Mouse (Mus musculus) frontal cortex, postnatal 14 days (tissue): ENCODE measurements around the gene Adgrv1.
"Not testable (repeated sequence)": the region's sequence is repeated elsewhere in the genome, so short reads cannot be mapped to it uniquely, and the experiment has no call there.

Source experiments
- DNase-seq, 2 experiments: peaks; one replicate each; pipeline ENCODE4 v3.0.0; 2022; ENCODE audit warnings: low spot score in 2 of 2

The Adgrv1 gene

DNA sequence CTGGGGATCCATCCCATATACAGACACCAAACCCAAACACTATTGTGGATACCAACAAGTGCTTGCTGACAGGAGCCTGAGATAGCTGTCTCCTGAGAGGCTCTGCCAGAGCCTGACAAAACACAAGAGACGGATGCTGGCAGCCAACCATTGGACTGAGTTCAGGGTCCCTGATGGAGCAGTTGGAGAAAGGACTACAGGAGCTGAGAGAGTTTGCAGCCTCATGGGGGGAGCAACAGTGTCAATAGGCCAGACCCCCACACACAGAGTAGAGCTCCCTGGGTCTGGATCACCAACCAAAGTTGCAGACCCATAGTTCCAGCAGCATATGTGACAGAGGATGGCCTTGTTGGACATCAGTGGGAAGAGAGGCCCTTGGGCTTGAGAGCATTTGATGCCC lies 5.1 kb downstream of the Adgrv1 start:
- DNase-seq: not testable (repeated sequence)

DNA sequence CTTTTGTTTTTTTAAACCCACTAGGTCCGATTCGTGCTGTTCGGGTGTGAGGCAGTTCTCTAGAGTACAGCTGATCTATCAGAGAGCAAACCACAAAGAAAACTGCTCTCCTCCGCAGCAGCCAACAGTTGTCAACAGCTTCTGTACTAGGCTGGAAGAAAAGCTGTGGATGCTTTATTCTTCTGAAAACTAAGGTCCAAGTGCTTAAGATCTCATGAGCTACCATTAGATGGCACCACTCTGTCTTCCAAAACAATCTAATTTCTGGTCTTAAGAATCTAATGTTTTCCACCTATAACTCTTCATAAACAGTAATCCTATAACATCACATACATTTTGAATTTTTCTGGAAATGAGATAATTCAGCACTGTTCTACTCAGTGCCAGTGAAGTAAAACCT lies 22.6 kb downstream of the Adgrv1 start:
- no peak for DNase-seq

DNA sequence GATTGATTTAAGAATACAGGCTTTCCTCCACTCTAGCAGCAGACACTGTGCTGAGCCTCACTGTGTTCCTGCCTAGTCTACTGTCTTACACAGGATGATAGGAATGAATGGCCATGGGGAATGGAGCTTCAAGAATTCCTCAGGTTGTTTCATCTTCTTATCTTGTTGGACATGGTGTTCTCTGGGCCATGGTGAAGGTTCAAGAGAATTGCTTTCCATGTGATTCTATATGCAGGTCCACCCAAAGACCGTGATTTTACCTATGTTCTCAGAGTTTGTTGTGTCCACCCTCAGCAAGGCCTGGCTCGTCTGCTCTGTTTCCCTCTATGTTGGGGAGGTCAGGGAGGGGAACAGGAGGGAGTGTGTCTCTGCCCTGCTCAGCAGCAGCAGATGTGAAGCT lies 26.0 kb downstream of the Adgrv1 start:
- no peak for DNase-seq

DNA sequence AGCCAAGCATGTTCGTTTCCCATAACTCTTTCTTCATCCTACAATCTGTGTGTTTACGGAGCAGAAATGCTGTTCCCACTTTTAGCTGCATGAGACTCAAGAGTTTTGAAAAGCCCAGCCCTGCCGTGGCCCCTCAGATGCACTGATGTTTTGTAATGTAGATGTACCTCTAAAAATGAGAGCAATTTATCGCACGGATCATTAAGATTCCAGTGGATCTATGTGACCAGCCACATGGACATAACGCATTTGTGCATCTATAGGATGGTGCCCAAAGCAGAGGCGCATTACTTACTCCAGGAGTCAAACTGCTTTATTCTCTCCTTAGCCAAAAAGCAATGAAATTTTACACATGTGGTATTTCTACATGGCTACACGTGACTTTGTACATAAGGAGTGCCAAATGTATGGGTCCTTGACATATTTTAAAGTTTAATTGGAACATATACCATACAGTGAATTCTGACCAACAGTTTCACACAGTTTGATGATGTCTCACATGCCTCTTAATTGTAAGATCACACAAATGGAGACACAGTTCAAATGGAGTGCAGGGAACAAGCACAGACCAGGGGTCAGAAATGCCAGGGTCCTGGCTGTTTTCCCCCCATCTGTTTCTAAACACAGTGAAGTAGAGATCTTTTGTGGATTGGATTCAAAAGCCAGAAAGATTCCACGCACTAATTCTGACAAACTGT lies 35.9 kb downstream of the Adgrv1 start:
- DNase-seq: no peak

DNA sequence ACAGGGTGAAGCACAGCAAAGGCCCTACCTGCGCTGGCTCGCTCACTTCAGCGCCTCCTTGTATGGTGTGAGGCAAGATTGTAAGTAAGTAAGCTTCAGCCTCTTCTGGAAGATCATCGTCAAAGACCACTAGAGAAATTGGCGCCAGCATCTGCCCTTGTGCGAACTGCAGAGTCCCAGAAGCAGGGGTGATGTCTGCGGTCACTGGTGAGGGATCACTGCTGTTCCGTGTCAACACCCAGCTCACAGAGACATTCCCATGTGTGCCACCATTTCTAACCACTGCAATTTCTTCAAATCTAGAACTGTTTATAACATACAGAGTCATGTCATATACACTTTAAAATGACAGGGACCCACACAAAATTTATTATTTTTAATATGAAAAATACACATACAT lies 54.3 kb downstream of the Adgrv1 start:
- no peak for DNase-seq

DNA sequence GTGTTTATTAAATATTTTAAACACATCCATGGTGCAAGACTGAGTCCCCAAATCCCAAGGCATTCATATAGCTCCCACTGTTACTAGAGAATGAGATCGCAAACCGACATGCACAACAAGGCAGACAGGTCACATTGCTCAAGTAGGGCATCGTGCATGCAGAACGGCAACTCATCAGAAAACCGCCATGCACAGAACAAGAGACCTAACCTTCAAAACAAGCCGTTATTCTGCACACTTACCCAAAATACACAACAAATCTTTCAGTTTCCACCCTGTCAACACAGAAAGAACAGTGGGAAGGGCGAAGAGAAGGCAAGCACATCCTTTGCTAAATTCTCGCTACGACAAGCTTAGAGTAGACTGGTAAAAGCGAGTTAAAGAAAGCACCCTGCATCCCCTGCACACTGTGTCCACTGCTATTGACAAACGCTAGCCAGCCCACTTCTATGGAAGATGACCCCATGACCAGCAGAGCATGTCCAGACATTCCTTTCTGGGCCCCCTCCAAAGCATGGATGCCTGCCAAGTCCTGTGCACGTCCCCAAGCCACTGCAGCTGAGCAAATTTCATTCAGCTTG lies 62.6 kb downstream of the Adgrv1 start:
- no peak for DNase-seq

DNA sequence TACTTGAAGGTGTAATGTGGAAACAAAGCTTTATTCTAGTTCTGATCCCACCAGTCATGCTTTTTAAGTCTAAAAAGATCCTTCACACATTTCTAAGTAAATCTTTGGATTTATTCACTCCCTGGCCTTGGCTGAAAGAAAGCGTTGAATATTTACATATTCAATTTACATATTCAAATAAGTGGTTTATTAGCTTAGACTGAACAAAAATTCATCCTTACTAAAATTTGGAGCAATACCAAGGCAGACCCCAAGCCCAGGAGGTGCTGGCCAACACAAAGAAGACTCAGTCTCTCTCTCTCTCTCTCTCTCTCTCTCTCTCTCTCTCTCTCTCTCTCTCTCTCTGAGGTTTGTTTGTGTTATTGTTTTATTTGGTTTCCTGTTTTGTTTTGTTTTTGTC lies 82.9 kb downstream of the Adgrv1 start:
- no peak for DNase-seq

DNA sequence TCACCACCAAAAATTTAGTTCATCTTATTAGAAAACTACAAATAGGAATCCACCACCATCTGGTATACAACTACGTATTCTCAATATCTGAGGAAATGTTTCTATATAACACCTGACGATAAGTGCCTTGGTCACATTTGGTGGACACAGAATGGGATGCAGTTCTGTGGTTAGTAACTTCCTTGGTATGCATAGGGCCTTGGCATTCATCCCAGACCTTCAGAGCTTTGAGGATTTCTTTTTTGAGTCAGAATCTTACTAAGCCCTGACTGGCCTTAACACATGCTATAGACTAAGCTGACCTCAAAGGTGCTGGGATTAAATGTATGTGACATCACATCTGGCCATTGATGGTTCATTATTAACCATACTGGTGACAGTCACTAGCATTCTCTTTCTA lies 98.0 kb downstream of the Adgrv1 start:
- DNase-seq: no peak

DNA sequence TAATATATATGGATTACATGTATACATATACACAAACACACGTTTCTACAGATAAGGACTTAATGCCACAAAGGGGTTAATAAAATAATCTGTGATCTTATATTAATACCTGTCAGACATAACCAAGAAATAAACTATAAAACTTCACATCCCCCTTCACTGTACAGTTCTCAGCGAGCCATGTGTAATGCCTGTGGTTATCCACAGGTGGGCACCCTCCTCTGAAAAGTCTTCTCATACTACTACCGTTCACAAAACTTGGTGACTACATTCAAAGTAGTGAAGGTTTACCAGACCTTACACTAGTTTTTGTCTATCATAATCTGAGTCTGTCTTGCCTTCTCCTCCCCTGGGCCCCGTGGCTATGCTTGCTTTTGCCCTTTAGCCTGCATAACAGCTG lies 106.3 kb downstream of the Adgrv1 start:
- DNase-seq: no peak

DNA sequence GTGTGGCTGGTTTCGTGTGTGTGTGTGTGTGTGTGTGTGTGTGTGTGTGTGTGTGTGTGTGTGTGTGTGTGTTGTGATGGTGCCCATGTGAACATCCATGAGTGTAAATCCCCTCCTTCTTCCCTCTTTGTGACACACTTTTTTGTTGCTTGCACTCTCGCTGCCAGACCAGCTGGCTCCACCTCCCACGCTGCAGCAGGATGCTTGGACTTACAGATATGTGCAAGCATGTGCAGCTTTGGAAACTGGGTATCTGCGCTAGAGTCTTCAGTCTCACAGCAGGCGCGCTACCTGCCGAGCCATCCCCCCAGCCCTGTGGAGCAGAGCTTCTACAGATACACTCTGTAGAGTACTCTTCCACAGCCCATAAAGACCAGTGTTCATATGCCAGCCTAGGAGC lies 122.8 kb downstream of the Adgrv1 start:
- peak; percentile 8 to 10 for DNase-seq

DNA sequence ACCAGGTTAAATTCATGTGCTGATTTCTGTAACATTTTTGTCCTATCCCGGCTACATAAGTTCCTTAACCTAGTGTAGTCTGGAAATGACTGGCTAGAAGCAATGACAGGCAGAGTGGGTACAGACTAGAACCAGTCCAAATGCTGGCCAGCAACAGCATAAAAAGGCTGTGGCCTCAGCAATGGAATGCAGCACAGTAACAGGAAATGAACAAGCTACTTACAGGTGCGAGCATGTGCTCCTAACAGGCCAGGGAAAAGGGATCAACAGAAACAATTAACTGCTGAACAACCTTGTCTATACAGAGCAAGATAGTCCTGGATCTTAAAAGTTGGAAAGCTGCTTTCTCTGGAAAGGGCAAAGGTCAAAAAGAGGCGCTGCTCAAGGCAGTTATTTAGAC lies 135.9 kb downstream of the Adgrv1 start:
- DNase-seq: no peak

DNA sequence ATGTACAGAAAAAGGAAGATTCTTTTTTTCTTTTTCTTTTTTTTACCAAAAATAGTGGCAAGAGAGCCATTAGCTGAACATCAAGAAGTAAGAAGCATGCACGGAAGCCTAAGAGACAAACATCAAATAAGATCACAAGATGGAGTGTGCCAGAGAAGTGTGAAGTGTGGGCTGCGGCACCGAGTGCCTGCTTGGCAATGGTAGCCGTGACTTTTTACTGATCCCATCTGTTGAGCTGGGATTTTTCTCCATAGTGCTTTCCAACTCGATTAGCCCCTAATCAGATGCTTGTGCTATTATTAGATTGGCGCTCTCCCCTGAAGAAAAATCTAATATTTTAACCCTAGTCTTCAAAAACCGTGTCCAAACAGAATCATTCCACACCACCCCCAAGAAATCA lies 141.0 kb downstream of the Adgrv1 start:
- DNase-seq: no peak

DNA sequence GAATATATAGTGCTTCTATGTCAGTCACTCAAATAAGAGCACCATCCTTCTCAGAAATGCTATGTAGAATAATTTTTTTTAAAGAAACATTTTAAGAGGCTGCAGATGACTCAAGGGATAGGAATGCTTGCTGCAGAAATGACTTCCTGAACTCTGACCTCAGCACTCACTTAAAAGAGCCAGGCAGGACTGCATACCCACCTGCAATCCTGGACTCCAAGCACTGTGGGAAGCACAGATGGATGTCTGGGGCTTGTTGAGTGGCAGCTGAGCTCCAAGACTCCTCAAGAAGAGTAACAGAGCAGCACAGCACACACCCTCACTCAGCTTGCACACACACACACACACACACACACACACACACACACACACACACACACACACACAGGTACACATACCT lies 146.0 kb downstream of the Adgrv1 start:
- no peak for DNase-seq

DNA sequence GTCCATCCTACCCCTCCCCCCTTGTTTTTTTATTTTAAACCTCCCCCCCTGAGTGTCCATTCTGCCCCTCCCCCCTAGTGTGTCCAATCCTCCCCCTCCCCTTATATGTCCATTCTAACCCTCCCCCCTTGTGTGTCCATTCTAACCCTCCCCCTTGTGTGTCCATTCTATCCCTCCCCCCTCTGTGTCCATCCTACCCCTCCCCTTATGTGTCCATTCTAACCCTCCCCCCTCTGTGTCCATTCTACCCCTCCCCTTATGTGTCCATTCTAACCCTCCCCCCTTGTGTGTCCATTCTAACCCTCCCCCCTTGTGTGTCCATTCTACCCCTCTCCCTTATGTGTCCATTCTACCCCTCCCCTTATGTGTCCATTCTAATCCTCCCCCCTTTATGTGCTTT lies 159.2 kb downstream of the Adgrv1 start:
- no peak for DNase-seq

DNA sequence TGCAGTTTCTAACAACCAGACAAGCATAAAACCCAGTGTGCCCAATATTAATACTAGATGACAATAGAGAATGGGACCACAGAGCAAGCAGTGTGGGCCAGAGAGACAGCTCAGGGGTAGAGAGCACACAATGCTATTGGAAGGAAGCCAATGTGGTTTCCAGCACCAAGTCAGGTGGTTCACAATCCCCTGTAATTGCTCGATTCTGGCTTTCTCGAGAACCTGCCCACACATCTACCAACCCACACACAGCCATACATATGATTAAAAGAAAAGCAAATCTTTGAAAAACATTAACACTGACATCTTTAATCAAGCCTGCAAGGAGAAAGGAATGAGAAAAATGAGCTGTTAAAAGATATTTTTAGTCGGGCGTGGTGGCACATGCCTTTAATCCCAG lies 166.3 kb downstream of the Adgrv1 start:
- no peak for DNase-seq

DNA sequence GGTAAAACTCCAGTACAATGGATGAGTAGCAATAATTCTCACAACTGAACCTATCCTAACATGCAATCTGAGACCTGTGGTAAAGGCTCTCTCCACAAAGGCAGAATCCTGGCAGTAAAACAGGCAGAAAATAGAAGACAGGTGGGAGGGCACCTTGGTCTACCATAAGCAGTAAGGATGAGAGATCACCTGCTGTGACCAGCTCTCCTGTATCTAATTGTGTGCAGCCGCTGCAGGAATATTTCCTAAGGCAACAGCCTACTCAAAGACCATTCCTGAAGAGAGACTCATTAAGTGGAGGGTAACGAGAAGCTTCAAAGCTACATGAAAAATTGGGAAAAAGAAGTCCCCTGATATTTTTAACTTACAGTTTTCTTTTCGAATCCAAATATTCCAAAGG lies 167.2 kb downstream of the Adgrv1 start:
- no peak for DNase-seq

DNA sequence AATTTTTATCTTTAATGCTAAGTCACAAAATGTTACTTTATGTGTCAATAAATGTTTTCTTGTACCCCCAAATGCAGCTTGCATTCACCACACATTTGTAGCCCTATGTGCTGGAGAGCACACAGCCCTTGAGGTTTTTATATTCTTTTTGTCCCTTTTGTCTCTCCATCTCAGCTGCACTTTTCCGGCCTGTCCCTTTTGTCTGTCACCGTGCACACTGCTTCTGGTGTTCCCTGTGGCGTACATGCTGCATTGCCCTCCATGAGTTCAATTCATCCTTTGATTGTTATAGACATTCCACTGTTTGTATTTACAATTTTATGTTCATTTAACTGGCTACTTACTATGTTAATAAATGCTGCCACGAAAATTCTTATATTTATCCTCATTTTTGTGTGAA lies 183.3 kb downstream of the Adgrv1 start:
- DNase-seq: no peak

DNA sequence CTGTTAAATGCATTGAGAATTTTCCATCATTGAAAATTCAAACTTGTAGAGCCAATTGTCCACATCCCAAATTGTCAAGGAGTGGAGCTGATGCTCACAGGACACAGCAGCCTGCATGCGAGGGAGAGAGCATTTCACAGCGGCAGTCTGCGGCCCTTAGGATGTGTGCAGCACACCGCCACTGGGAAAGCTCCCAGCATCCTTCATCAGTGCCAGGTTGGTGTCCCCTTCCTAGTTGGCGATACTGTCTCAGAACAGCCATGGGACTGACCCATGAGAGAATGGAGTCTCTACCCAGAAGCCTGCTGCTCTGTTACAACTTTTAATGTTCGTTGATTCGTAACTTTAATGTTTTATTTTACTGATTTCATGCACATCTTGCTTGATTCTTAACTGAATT lies 183.8 kb downstream of the Adgrv1 start:
- no peak for DNase-seq

DNA sequence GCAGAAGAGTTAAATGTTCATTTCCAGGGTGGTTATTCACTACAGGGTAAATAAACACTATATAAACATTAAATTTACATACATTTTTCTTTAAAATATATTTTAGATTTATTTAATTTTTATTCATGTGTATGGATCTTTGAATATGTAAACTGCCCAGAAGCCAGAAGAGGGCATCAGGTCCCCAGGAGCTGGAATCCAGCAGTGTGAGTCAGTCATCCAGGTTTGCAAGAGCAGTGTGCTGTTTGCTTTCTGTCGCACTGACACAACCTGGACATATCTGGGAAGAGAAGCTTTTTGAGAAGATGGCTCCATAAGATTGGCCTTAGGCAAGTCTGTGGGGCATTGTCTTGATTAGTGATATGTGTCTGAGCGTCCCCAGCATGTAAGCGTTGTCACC lies 191.5 kb downstream of the Adgrv1 start:
- no peak for DNase-seq

DNA sequence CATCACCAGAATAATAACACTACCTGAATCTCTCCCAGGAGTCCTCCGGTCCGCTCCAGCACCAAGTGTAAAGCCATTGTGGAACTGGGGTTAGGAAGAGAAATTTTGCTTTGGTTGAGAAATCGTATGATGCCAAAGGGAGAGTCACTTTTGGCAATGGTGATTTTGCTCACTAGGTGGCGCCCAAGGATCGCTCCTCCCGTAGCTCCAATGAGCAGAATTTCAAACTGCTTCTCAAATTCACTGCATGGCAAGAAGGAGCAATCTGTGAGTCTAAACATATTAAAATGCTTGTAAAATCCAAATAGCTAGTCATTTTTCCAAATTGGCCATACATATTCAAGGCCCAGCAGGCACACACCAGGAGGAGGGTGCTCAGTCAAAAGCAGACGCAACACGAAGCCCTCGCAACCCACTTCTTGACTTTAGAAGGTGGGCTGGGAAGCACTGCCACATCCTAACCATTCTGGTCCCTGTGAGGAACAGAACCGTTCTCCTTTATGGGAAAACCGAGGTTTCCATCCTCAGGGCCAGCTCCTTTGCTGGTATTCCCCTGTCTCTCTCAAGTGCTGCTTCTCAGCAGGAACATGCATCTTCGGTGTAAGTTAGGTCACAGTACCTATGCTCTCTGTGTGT lies 193.4 kb downstream of the Adgrv1 start:
- peak; percentile 52 to 88 for DNase-seq

DNA sequence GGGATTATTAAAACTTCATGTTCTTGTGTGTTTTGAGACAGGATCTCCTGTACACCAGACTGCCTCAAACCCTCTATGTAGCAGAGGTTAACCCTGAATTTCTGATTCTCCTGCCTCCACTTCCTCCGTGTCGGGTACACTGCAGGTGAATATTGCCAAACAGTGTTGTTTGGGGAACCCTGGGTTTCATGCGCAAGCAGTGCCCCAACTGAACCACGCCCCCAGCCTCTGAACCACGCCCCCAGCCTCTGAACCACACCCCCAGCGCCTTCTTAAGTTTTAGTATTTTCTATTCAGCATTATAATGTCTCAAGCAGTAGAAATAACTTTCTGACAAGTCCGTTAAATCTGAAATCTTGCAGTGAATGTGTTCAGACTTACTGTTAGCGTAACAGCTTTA lies 195.9 kb downstream of the Adgrv1 start:
- no peak for DNase-seq

DNA sequence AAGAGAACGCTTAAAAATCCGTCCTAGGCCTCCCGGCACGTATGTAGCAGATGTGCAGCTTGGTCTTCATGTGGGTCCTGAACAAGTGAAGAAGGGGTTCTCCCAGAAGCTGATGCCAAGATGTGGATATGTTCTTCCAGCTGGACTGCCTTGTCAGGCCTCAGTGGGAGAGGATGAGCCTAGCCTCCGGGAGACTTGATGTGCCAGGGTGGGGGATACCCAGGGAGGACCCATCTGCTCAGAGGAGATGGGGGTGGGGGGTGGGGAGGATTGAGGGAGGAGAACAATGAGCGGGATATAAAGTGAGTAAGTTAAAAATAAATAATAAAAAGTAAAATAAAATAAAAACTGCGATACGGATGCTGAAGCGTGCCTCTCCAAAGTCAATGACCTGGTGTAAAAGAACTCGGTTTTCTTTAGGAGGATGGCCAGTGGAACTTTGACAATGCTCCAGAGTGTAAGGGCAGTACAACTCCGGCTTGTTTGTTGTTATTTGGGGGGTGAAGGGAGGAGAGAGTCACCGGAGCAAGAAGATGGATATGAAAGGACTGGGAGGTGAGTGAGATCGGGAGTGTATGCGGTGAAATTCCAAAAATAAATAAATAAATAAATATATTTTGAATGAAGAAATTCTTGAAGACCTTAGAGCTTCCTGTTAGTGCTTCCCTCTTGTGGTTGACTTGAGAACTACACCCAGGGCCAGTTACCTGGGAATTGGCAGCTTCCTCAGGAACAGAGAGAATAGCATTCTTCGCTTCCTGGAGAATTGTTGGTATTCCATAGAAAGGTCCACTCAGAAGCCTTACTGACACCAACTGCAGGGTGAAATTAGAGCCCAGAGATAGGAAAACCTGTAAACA lies 205.8 kb downstream of the Adgrv1 start:
- DNase-seq: peak in 1 of 2 experiments; percentile 50

DNA sequence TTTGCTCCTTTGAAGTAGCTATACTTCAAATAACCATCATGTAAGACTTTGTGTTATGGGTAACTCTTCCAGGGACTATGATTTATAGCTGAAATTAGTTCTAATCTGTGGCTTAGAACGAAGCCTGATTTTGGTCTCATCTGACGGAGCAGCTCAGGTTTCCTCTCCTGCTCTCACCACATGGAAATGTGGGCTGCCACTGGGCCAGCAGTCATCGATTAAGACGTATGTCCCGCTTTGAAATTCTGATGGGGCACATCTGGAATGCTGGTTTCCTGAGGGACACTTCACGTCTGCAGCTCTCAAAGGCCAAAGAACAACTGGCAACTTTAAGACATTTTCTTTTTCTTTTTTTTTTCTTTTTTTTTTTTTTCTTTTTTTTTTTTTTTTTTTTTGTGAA lies 207.8 kb downstream of the Adgrv1 start:
- DNase-seq: no peak
